Mouse (Mus musculus) neural tube, embryonic 10.5 days (tissue): ENCODE measurements around the gene Olah.

Experiments used
- DNase-seq: peaks from one replicate; pipeline ENCODE4 v3.0.0-alpha.2; 2017; ENCODE audit warnings: low spot score; ENCODE audit errors: extremely low spot score

Gene Olah

DNA sequence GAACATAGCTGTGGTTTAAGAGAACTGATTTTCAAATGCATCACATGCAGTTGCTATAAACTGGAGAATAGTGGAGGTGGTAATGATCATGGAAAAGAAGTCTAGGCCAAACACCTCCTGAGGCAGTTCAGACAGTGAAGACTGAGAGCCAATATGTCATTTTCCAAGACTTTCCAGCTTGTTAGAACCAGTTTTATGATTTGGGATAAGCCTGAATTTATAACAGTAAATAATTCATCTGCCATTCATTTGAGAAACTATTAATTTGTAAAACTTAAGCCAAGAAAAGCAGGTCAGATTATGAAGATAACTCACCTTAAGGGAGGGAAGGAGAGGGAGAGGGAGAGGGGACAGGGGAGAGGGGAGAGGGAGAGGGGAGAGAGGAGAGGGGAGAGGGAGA lies 43.9 kb downstream of the Olah start:
- DNase-seq = no peak

DNA sequence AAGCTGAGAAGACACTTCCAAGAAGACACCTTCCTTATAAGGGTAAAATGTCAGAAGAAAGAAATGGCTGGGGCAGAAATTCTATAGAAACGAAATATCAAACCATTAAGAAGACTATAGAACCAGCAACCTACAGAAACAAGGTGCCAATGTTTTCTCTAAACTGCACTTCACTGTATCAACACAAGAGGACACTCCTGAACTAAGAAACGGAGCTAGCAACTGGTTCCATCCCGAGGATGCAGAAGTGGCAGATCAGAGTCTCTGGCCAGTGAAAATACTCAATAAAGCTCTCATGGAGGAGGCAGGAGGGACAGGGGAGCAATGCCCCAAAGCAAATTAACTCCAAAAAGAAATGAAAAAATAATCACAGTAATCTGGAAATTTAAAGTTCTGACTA lies 48.1 kb downstream of the Olah start:
- no peak for DNase-seq

DNA sequence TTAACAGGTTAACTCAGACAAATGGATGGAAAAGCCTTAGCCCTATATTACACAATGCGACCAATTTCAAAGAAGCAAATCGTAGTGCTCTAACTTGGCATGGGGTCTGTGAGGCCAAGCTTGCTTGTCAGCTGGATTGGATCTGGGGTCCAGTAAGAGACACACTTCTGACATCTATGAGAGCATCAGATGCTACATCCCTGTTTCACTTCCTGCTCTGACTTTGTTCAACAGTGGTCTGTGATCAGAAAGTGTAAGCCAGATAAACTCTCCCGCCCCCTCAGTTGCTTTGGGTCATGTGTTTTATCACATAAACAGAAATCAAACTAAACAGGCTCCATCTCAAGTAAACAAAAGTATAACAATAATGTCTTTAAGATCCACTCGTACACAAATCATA lies 48.6 kb downstream of the Olah start:
- no peak for DNase-seq

DNA sequence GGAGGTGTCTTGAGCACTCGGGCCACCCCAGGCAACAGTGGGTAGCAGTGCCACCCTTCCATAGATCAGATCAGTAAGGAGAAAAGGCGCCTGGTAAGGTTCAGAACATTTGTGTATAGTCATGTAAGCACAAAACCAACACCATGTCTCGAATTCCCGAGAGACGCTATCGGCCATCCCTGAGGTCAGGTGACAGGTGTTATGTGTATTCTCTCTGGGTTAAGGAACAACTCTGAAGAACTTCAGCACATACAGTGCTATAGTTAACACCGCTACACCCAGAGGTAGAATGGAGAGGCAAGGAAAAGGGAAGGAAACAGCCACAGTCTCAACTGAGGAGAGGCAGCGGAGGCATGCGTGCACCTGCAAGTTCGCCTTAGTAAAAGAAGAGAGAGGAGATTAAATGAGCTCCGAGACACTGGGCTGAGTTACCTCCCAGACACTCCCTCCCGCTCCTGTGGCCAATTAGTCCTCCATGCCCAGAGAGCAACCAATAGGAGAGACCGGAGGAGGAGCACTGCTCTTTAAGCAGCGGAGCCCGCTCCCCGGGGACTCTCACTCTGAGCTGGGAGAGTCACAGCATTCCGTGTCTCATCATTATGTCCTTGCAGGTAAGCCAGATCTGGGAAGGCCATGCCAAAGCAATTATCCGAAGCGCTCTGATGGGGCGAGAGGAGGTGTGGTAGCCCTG lies 61.3 kb downstream of the Olah start, which contains the start of gene Acbd7:
Acbd7 (plus strand) TSS at position 558 of the 691 bp plus-strand sequence.
- peak; percentile 39 for DNase-seq

GRCm38 (mm10) chr2:3333761-3334160 lies 63.2 kb downstream of the Olah start:
- no peak for DNase-seq

- DNase-seq = peak; percentile 98
These were observed 64.3 kb downstream of the Olah start, which contains the start of gene Rpp38 for GRCm38 (mm10) chr2:3332484-3333242. Rpp38 (minus strand) TSS chr2:3332643.

GRCm38 (mm10) chr2:3332056-3332455 lies 65.0 kb downstream of the Olah start:
- no peak for DNase-seq

DNA sequence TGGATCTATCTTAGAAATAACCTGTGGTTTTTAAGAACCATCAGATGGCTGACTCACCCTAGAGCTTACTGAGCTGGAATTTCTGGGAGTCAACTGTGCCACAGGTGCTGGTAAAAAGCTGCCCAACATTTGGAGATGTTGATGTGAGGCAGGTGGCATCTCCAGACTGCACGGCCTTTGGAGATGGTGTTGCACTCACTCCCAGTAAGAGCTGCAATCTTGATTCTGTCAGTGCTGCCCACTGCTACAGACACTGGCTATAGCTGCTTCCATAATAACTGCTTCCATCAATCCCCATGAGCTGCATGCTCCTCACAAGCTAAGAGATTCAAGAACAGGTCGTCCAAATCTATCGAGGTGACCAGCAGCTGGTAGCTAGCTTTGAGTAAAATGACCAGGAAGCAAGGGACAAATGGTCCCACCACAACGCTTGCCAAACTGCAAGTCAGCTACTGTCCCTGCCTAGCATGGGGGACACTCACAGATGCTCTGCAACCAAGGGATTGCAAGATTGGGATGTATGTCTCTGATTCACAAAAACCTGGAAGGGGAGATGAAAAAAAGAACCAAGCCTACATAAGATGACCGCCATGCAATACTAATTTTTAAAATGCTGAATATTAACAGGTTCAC lies 65.8 kb downstream of the Olah start:
- no peak for DNase-seq

DNA sequence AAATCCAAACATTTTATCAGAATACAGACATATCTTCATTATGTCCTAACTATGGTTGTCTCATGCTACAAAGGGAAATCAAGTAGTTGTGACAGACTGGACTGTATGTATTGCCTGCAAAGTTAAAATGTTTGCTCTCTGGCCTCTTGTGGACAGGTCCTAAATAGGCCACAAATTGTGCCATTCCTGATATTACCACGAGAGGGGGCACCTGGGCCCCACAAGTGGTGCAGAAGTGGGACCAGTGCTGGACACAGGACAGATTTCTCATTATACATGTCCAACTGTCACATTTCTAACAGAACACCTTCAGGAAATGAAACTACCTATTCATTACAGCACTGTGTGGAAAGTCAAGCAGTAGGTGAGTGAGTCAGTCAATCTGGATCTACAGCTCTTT lies 69.7 kb downstream of the Olah start:
- DNase-seq = no peak

DNA sequence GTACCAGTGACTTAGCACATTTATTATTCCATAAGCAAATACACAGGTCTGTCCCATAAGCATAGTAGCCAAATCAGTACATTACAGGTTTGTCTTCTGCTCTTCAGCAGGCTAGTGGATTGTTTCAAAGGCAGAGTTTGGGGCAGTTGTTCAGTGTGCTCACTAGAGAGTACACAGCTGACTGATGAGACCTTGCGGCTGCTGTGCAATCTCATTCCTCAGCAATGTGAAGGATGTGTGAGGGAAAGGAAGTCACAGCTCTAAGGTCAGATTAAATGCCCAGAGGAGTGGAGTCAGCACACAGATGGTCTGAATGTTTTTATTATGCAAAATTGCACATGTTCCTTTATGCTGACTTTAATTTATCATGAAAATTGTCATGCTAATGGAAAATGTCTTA lies 70.5 kb downstream of the Olah start:
- no peak for DNase-seq

DNA sequence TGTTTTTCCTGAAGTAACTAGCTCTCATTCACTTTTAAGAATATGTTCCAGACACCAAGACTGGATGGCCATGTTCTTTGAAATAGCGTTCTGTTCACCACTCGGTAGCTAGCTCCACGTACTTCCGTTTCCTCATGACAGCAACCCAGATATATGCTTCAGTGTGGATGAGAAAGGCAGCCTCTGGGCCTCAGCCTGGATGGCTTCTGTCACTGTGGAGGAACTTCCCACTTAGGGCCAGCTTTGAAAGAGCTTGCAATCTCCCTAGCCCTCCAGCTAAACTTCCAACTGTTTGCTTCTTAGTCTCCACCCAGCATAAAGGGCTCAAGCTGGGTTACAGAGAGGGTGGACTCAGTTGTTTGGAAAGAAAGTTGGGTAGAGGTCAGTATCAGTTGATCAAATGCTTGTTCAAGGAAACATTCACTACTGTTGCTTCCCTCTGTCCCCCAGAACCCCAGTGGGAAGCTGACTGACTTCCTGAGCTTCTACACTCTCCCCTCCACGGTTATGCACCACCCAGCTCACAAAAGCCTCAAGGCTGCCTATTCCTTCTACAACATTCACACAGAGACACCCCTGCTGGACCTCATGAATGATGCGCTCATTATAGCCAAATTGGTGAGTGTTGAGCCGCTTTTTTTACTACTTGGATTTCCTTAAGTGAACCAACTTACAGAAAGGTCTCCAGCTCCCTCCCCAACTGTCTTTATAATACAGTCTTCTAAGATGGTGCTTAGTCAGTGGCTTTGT lies 72.5 kb downstream of the Olah start:
- DNase-seq = no peak

DNA sequence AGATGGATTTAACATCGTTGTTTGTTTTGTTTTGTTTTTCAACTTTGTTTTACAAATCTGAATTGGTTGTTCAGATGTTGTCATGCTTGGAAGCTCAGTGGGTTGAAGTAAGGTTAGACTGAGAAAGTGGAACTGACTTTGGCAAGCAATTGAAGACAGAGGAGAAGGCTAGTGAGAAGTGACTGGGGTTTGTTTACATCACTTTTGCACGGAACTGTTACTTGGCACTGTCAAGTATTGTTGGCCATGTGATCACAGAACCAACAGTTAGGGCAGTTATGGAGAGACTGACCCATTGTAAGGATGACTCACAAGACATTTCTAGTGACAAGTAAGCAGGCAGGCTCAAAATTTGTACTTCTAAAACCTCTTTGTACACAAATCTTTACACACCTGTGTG lies 73.9 kb downstream of the Olah start:
- DNase-seq = no peak

GRCm38 (mm10) chr2:3305426-3306025 lies 91.5 kb downstream of the Olah start:
- no peak for DNase-seq

DNA sequence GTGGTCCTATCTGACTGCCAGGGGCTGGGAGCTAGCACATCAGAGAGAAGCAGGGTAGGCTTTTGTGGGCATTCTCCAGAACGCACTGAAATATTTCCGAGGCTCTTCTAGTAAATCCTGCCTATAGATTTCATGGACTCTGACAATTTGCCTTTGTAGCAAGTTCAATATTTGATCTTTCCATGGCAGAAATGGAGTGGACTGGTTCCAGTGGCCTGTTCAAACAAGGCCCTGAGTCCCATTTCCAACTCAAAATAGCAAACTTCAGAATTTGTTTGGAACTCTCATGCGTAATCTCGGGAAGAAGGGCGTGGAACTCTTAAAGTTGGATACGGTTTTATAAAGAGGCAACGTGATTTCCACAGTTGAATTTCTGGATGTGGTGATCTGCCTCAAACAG lies 101.2 kb downstream of the Olah start:
- DNase-seq = no peak

- DNase-seq = no peak
These were observed 104.8 kb downstream of the Olah start for GRCm38 (mm10) chr2:3292170-3292569.
